Mouse (Mus musculus) forebrain, postnatal 0 days (tissue): ENCODE measurements around the gene Arsg. TPM values are rescaled to one million over a fixed set of nuclear protein-coding genes. Genes with fewer than 3 reads are reported as not detected.

ENCODE experiments used
- ATAC-seq: fragments of 200-750 bp; cut with Nextera tagmentation; 2 replicates; pipeline ENCODE4 v1.8.0; 2017; ENCODE audit warnings: mild to moderate bottlenecking, moderate library complexity
- DNase-seq: peaks from one replicate; pipeline ENCODE4 v3.0.0-alpha.2; 2015
- H3K27ac ChIP-seq: fragments of 300-500 bp; sonication (generic); 2 replicates; pipeline ENCODE4 v1.5.1; 2014; ENCODE audit warnings: low read depth, mild to moderate bottlenecking, antibody characterized with exemption, low read length, moderate library complexity, mixed read lengths
- H3K27me3 ChIP-seq: fragments of 300-500 bp; sonication (generic); 2 replicates; pipeline ENCODE4 v1.6.1; 2014; ENCODE audit warnings: mild to moderate bottlenecking, low read length, mixed read lengths; ENCODE audit not compliant: insufficient read depth
- H3K36me3 ChIP-seq: fragments of 300-500 bp; sonication (generic); 2 replicates; pipeline ENCODE4 v1.6.1; 2014; ENCODE audit warnings: mild to moderate bottlenecking, moderate library complexity; ENCODE audit not compliant: insufficient read depth
- H3K4me1 ChIP-seq: fragments of 300-500 bp; sonication (generic); 2 replicates; pipeline ENCODE4 v1.6.1; 2014; ENCODE audit warnings: antibody characterized with exemption; ENCODE audit not compliant: insufficient read depth
- H3K4me2 ChIP-seq: fragments of 300-500 bp; sonication (generic); 2 replicates; pipeline ENCODE4 v1.6.1; 2014; ENCODE audit warnings: low read depth, mild to moderate bottlenecking, moderate library complexity
- H3K4me3 ChIP-seq: fragments of 300-500 bp; sonication (generic); 2 replicates; pipeline ENCODE4 v1.5.1; 2014; ENCODE audit warnings: low read depth, low read length, mixed read lengths
- H3K9ac ChIP-seq: fragments of 300-500 bp; sonication (generic); 2 replicates; pipeline ENCODE4 v1.6.1; 2014; ENCODE audit warnings: mild to moderate bottlenecking
- H3K9me3 ChIP-seq: fragments of 300-500 bp; sonication (generic); 2 replicates; pipeline ENCODE4 v1.6.1; 2016; ENCODE audit warnings: low read length
- CTCF ChIP-seq: sonication (generic); IDR thresholded peaks from 2 replicates; pipeline ENCODE4 v1.5.1; 2016; ENCODE audit warnings: antibody characterized with exemption, control low read depth, low read depth
- WGBS: fragments of 180-500 bp; shearing (Covaris S2); extraction: QIAGEN DNeasy Blood & Tissue Kit; methylation state at CpG from one replicate; pipeline ENCODE4 v1.1.7; 2014; 5-methylcytosine and 5-hydroxymethylcytosine counted together
- polyA plus RNA-seq: library from polyadenylated mRNA; unstranded; fragments of >200 nt; fragmentation: Nextera tagmentation; extraction: Ambion mirVana; gene quantifications from 2 replicates; pipeline ENCODE4 v1.2.1, GENCODE M21; 2015
- total RNA-seq: library from RNA; depleted of rRNA; stranded (reverse); fragments of >200 nt; gene quantifications from 2 replicates; pipeline ENCODE4 v1.2.3, GENCODE M21; 2014

Arsg gene
- total and polyA plus RNA-seq, 2 experiments from 2014 or later = 5.3 to 7.8 TPM

DNA sequence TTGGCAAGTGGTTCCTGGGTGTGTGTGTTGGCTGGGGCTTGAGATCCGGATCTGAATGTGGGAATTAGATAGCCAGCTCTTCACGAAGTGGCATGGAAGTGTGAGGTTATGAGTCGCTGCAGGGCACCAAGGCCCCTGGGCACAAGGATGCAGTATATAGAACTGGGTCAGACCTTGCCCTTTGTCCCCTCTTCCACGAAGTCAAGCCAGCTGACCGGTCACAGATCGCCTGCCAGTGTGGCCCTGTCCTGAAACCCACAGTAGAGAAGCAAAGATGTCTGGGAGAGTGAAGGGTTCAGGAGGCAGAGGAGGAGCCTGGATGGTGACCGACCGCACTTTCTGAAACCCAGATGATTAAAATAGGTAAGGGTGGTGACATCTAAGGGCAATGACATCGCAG lies 70.3 kb downstream of the Arsg start:
- ATAC-seq (no peak), DNase-seq (no peak)
- WGBS = 84% methylated on average over 9 of the region's 9 CpGs
- H3K9ac ChIP-seq = no peak overlapping the region
- no peak overlapping the region for H3K4me3 ChIP-seq
- no peaks in the 10 kb centered on the region; the same call in 1 of the 2 replicates for H3K4me1 ChIP-seq
- H3K27ac ChIP-seq = no peak overlapping the region
- no peaks in the 10 kb centered on the region for H3K36me3 ChIP-seq
- H3K27me3 ChIP-seq = no peaks in the 10 kb centered on the region
- no peak overlapping the region for H3K4me2 ChIP-seq
- TF ChIP-seq CTCF = no peak
- no peaks in the 10 kb centered on the region for H3K9me3 ChIP-seq

DNA sequence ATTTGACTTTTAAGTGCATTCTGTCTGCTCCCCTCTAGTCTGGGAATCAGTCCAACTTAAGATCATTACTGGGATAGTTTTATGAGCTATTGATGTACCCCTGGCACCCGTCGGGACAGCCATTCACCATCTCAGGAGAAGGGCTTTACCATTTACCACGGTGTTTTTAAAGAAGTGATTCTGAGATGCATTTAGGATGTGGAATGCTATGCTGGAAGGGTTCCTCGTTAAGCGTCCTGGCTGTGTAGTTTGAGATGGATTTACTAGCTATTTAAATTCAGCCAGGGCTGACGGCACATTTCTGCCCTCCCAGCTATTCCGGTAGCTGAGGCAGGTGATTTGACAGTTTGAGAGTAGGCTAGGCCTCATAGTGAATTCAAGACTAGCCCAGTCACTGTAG lies 71.3 kb downstream of the Arsg start:
- Histone ChIP-seq H3K36me3 (no peaks in the 10 kb centered on the region), H3K27ac (no peak overlapping the region), H3K4me1 (no peaks in the 10 kb centered on the region), H3K9me3 (no peaks in the 10 kb centered on the region), H3K4me3 (no peak overlapping the region), H3K9ac (no peak overlapping the region), H3K27me3 (no peaks in the 10 kb centered on the region), H3K4me2 (no peak overlapping the region)
- TF ChIP-seq CTCF = no peak
- DNase-seq = no peak
- WGBS = 31% methylated on average over 7 of the region's 7 CpGs
- ATAC-seq = no peak

DNA sequence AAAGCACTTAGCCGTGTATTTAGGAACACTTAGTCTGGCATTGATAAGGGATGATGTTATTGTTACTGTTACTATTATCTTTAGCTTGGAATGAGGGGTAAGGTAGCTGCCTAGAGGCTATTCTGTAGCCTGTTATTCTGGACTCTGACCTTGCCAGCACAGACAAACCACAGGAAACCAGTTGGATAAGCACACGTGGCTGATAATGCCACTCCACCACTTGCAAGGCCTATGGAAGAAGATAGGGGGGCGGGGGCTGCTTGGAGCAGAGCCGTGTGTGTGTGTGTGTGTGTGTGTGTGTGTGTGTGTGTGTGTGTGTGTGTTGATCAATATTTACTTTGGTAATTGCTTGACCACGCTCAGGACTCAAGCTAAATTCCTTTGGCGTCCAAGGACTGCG lies 72.1 kb downstream of the Arsg start:
- H3K4me1 ChIP-seq = no peaks in the 10 kb centered on the region
- H3K27me3 ChIP-seq = no peaks in the 10 kb centered on the region
- H3K9ac ChIP-seq = no peak overlapping the region
- no peak overlapping the region for H3K4me2 ChIP-seq
- H3K9me3 ChIP-seq = no peaks in the 10 kb centered on the region
- ATAC-seq (no peak), DNase-seq (no peak)
- WGBS = 84% methylated on average over 7 of the region's 7 CpGs
- no peak for TF ChIP-seq CTCF
- H3K4me3 ChIP-seq = no peak overlapping the region
- H3K27ac ChIP-seq = no peak overlapping the region
- no peaks in the 10 kb centered on the region for H3K36me3 ChIP-seq

DNA sequence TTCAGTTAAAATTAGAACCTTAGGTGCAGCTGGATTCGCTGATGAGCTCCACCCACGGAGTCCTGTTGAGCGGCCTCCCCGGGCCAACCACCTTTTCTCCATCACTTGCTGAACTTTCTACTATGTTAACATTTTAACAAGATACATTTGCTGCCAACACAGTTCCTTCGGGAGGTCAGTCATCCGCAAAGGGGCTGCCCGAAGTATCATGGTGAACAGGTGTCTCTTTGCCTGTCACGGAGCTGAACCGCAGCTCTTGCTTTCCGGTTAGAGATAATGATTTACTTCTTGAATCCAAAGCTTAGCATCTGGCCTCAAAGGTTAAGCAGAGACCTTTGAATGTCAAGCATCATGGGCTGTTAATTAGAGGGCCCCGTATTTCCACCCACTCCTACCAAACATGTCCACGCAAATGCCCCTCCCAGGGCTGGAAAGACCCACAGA lies 72.5 kb downstream of the Arsg start:
- Histone ChIP-seq H3K36me3 (no peaks in the 10 kb centered on the region), H3K4me2 (no peak overlapping the region), H3K9me3 (no peaks in the 10 kb centered on the region), H3K27ac (no peak overlapping the region), H3K27me3 (no peaks in the 10 kb centered on the region), H3K4me1 (no peaks in the 10 kb centered on the region), H3K4me3 (no peak overlapping the region), H3K9ac (no peak overlapping the region)
- ATAC-seq (no peak), DNase-seq (no peak)
- no peak for TF ChIP-seq CTCF
- 81% methylated on average over 12 of the region's 12 CpGs for WGBS

DNA sequence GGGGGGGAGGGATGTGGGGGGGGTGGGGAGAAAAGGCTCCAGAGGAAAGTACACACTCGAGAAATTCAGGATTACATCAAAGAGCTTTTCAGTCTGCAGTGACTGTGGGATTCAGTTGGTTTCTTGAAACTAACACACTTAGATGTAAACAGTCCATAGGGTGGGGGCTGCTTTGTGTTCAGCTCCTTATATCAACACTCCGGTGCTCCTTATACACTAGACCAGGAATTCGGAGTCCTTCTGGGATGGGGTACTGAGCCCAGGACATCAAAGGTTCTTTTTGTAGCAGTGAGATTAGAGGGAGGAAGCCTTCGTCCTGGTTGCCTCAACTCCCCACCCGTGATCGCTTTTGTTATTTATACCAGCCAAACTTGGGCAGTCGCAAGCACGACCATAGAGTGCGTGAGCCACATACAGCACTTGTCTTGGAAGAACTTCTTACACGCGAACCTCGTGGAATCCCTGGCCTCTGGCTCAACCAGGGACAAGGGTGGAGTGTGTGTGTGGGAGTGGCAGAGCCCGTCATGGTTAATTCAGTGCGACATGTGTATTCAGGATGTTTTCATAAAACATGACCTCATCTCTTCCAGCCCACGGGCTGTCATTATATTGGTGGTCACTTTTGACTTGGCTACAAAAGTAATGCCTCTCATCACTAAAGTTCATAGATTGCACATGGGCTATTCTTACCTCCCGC lies 73.3 kb downstream of the Arsg start:
- no peak for TF ChIP-seq CTCF
- Histone ChIP-seq H3K27me3 (no peaks in the 10 kb centered on the region), H3K9ac (no peak overlapping the region), H3K4me2 (no peak overlapping the region), H3K36me3 (no peaks in the 10 kb centered on the region), H3K4me3 (no peak overlapping the region), H3K9me3 (no peaks in the 10 kb centered on the region), H3K4me1 (no peaks in the 10 kb centered on the region), H3K27ac (no peak overlapping the region)
- ATAC-seq (no peak), DNase-seq (no peak)
- WGBS = 75% methylated on average over 16 of the region's 16 CpGs

DNA sequence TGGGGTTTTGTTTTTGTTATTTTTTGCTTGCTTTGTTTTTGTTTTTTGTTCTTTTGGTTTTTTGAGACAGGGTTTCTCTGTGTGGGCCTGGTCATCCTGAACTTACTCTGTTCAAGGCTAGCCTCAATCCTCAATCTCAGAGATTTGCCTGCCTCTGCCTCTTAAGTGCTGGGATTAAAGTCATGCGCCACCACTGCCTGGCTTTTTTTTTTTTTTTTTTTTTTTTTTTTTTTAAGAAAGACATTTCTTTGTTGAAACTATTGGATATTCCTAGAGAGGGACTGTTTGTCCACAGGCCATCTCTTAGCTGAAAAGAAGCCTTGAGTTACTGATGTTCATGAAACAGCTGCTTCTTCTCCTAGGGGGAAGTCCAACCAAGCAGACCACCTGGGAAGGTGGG lies 74.5 kb downstream of the Arsg start:
- H3K27me3 ChIP-seq = no peaks in the 10 kb centered on the region
- H3K27ac ChIP-seq = no peak overlapping the region
- H3K4me2 ChIP-seq = no peak overlapping the region
- H3K9me3 ChIP-seq = no peaks in the 10 kb centered on the region
- H3K4me3 ChIP-seq = no peak overlapping the region
- 95% methylated on average over 1 of the region's 1 CpGs for WGBS
- DNase-seq = no peak
- H3K36me3 ChIP-seq = no peaks in the 10 kb centered on the region
- H3K4me1 ChIP-seq = no peaks in the 10 kb centered on the region
- no peak overlapping the region for H3K9ac ChIP-seq
- no peak for TF ChIP-seq CTCF
- no peak for ATAC-seq

DNA sequence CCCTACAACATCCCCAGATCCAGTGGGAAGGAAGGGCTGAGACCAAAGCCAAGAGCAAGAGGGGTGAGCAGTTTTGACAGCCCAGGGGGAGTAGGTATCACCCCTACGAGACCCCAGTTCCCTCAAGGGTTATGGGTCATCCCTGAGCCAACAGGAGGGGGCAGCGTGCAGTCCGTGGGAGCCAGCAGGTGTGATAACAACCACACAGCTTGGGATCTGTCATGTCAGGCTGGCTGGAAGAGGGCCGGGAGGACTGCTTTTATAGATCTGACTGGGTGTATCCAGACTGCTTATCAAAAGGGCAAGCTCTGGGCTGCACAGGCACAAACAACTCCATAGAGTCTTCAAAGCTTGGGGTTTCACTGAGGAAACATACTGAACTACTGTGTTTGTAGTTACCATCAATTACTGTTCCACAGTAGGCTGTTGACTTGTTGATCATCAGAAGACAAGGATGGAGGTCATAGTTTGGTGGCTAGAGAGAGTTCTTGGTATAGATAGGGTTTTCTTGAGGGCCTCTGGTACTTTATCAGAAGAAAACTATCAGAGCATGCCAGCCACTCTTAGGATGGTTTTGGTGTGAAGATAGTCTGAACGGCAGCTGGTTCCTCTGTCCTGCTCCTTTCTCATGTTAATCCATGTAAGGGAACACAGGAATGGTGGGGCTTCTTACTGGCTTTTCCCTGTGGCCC lies 76.6 kb downstream of the Arsg start:
- Histone ChIP-seq H3K9ac (no peak overlapping the region), H3K27me3 (no peaks in the 10 kb centered on the region), H3K27ac (no peak overlapping the region), H3K9me3 (no peaks in the 10 kb centered on the region), H3K36me3 (no peaks in the 10 kb centered on the region), H3K4me1 (no peaks in the 10 kb centered on the region), H3K4me2 (no peak overlapping the region), H3K4me3 (no peak overlapping the region)
- DNase-seq = no peak
- WGBS = 79% methylated on average over 5 of the region's 5 CpGs
- ATAC-seq = no peak
- no peak for TF ChIP-seq CTCF
